Mouse (Mus musculus) embryo, embryonic 11 days (tissue): ENCODE measurements at regions not wholly inside any gene's neighbourhood (a gene's known extent, or its start where the extent isn't known, plus 50 kb on each side); places are given as distances from the start of the nearest gene placed in this dataset.

Experiments
- DNase-seq: peaks from one replicate; pipeline ENCODE4 v3.0.0-alpha.2; 2015

DNA sequence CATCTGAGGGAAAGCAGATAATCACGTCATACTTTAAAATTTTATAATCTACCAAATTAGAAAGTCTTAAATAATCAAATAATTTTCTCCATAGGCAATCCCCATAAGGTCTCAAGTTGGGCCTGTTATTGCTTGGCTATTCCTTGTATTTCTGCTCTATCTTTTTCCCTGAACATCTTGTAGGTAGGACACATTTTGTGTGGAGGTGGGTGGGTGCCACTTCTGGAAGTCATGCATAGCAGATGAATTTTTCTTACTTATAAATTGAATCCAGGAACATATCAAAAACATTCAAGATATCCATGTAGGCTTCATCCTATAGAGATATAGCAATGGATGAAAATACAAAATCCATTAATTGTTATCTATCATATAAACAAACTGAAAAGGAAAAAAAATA, 1418.7 kb downstream of the Cdh11 start:
- no peak for DNase-seq

DNA sequence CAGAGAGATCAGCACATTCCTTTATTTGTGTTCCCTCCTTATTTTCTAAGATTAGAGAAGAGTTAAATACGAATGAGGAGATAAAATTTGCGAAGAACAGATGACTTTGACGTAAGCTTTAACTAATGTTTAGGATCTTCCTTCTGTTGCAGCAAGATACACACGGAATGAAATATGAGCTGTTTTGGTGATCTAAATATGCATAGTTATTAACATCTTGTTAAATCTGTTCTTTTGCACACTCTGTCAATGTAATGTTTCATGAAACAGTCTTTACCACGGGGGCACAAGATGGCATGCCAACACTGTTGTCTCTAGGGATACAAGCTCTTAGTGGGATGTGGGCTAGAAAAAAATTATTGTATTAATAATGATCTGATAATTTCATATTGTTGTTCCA, 1434.6 kb downstream of the Cdh11 start:
- no peak for DNase-seq

GRCm38 (mm10) chr8:101349736-101350135, 1435.7 kb downstream of the Cdh11 start:
- DNase-seq = no peak

DNA sequence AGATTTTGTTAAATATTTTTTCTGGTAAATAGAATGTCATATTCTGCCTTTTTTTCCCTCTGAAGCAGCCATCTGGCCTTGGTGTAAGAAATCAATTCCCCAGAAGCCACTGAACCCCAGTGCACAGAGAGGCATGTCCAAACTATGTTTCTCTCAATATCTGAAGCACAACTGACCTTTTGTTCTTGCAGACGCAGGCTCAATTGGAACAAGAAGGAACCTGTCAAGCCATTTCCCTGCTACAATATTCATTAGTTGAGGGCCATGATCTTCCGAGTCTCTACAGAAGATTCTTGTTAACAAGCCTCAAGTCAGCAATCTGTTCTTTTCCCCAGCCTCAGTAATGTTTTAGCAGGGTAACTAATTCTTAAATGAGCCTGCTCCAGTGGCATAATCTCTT, 1456.2 kb downstream of the Cdh11 start:
- DNase-seq = peak; percentile 33

DNA sequence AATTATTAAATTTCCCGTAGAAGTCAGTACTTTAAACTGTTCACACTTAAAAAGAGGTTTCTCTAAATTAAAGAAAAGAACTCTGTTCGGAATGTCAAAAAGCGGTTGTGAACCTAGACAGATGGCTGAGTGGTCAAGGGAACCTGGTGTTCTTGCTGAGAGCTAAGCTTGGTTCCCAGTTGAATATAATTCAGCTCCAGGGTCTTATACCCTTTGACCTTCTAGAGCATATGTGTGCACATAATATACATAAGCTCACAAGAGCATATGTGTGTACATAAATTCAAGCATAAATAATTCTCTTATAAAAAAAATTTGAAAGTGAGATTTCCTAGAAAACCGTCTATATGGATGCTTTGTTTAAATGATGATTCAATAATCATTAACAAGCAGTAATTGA, 1456.7 kb downstream of the Cdh11 start:
- peak; percentile 33 for DNase-seq

- no peak for DNase-seq
Observed at GRCm38 (mm10) chr8:101298571-101298970, 1486.9 kb downstream of the Cdh11 start.

GRCm38 (mm10) chr8:101290031-101290430, 1495.4 kb downstream of the Cdh11 start:
- no peak for DNase-seq

GRCm38 (mm10) chr8:101242632-101243031, 1542.8 kb downstream of the Cdh11 start:
- DNase-seq = no peak

- no peak for DNase-seq
Observed at GRCm38 (mm10) chr8:101241854-101242253, 1543.6 kb downstream of the Cdh11 start.

- DNase-seq = no peak
Observed at GRCm38 (mm10) chr8:101197986-101198385, 1587.5 kb downstream of the Cdh11 start.

DNA sequence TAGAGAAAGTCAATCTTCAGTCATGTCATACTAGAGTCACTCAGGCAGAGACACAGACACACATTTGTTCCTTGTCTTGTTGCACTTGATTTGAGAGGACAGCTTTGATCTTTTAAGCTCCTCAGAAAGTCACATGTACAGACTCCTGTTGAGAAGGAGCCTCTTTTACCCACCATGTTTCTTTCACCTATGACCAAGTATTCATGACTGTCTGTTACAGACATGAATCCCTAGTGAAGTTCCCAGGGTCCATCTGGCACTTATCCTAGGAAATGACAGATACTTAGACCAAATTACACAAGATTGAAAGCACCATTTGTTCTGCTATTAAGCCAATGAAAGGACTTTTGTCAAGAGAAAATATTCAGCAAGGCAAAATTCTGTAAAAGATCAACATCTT, 1588.7 kb downstream of the Cdh11 start:
- peak; percentile 2 for DNase-seq

- DNase-seq = no peak
Observed at GRCm38 (mm10) chr8:101188566-101188965, 1596.9 kb downstream of the Cdh11 start.

GRCm38 (mm10) chr8:101154923-101155322, 1630.5 kb downstream of the Cdh11 start:
- peak; percentile 50 for DNase-seq
